Mouse (Mus musculus) liver, adult 2 months (tissue): ENCODE measurements at regions not wholly inside any gene's neighbourhood (a gene's known extent, or its start where the extent isn't known, plus 50 kb on each side); places are given as distances from the start of the nearest gene placed in this dataset.
A peak's percentile ranks its signal among the peaks of the same experiment; 100 is the strongest.

Source experiments
- DNase-seq: peaks from one replicate; pipeline ENCODE4 v3.0.0-alpha.2; 2011; ENCODE audit warnings: low read depth, low spot score; ENCODE audit errors: extremely low read depth
- H3K27ac ChIP-seq: fragments of 200-500 bp; replicated peaks from 2 replicates; pipeline ENCODE4 v1.5.1; 2012; ENCODE audit warnings: low read depth, mild to moderate bottlenecking, control low read depth, inconsistent platforms, low read length; ENCODE audit not compliant: insufficient read depth
- H3K27me3 ChIP-seq: fragments of 200-500 bp; 2 replicates; pipeline ENCODE4 v1.6.1; 2012; ENCODE audit warnings: mild to moderate bottlenecking, moderate library complexity, low read length, inconsistent platforms; ENCODE audit not compliant: control insufficient read depth, insufficient read depth
- H3K36me3 ChIP-seq: fragments of 200-500 bp; 2 replicates; pipeline ENCODE4 v1.6.1; 2012; ENCODE audit warnings: low read length, inconsistent platforms; ENCODE audit not compliant: control insufficient read depth, insufficient read depth
- H3K4me1 ChIP-seq: fragments of 200-500 bp; 2 replicates; pipeline ENCODE4 v1.6.1; 2011; ENCODE audit warnings: low read length; ENCODE audit not compliant: control insufficient read depth, insufficient read depth
- H3K4me3 ChIP-seq: fragments of 200-500 bp; 2 replicates; pipeline ENCODE4 v1.5.1; 2011; ENCODE audit warnings: low read depth, mild to moderate bottlenecking, control low read depth, low read length, moderate library complexity; ENCODE audit not compliant: insufficient read depth
- H3K79me2 ChIP-seq: fragments of 200-500 bp; 2 replicates; pipeline ENCODE4 v1.6.1; 2012; ENCODE audit warnings: inconsistent platforms, mild to moderate bottlenecking, low read length, moderate library complexity; ENCODE audit not compliant: control insufficient read depth, insufficient read depth
- H3K9ac ChIP-seq: fragments of 200-500 bp; 2 replicates; pipeline ENCODE4 v1.6.1; 2012; ENCODE audit warnings: low read depth, mild to moderate bottlenecking, control low read depth, inconsistent platforms, low read length
- CTCF ChIP-seq: fragments of 200-500 bp; IDR thresholded peaks from 2 replicates; pipeline ENCODE4 v1.5.1; 2011; ENCODE audit warnings: low read depth, low read length, control low read depth
- POLR2A ChIP-seq: fragments of 200-500 bp; IDR thresholded peaks from 2 replicates; pipeline ENCODE4 v1.6.1; 2011; ENCODE audit warnings: low read length, control low read depth; ENCODE audit not compliant: insufficient read depth; ENCODE audit errors: extremely low read depth
- WGBS: fragments of 180-500 bp; shearing (Covaris S2); methylation state at CpG from one replicate; pipeline ENCODE4 v1.1.7; 2018; 5-methylcytosine and 5-hydroxymethylcytosine counted together

- no peaks in the 10 kb centered on the region for H3K27me3 ChIP-seq
- H3K4me3 ChIP-seq, result no peak overlapping the region
- DNase-seq, result no peak
- 98% methylated on average over 5 of the region's 5 CpGs for WGBS
- H3K27ac ChIP-seq, result no peak overlapping the region
- no peak overlapping the region for H3K9ac ChIP-seq
- H3K36me3 ChIP-seq, result no peaks in the 10 kb centered on the region
- no peaks in the 10 kb centered on the region for H3K4me1 ChIP-seq
- H3K79me2 ChIP-seq, result no peaks in the 10 kb centered on the region
- TF ChIP-seq POLR2A, result no peak
Measured at GRCm38 (mm10) chr15:96204187-96204586, 83.1 kb upstream of the Arid2 start.

- TF ChIP-seq POLR2A (no peak), CTCF (no peak)
- DNase-seq, result no peak
- H3K4me3 ChIP-seq, result no peak overlapping the region
- no peaks in the 10 kb centered on the region for H3K36me3 ChIP-seq
- H3K27ac ChIP-seq, result no peak overlapping the region
- H3K4me1 ChIP-seq, result no peaks in the 10 kb centered on the region
- 80% methylated on average over 5 of the region's 5 CpGs for WGBS
- no peaks in the 10 kb centered on the region for H3K27me3 ChIP-seq
- no peaks in the 10 kb centered on the region for H3K79me2 ChIP-seq
- no peak overlapping the region for H3K9ac ChIP-seq
Measured at GRCm38 (mm10) chr15:96204623-96205022, 82.7 kb upstream of the Arid2 start.

- H3K36me3 ChIP-seq, result no peaks in the 10 kb centered on the region
- H3K79me2 ChIP-seq, result no peaks in the 10 kb centered on the region
- no peaks in the 10 kb centered on the region for H3K4me1 ChIP-seq
- no peak overlapping the region for H3K27ac ChIP-seq
- WGBS, result 86% methylated on average over 11 of the region's 11 CpGs
- DNase-seq, result peak; percentile 15
- H3K9ac ChIP-seq, result no peak overlapping the region
- TF ChIP-seq CTCF (no peak), POLR2A (no peak)
- H3K27me3 ChIP-seq, result no peaks in the 10 kb centered on the region
- H3K4me3 ChIP-seq, result no peak overlapping the region
Measured at GRCm38 (mm10) chr15:96210721-96211400, 76.5 kb upstream of the Arid2 start.

- Histone ChIP-seq H3K36me3 (no peaks in the 10 kb centered on the region), H3K4me3 (no peak overlapping the region), H3K4me1 (no peaks in the 10 kb centered on the region), H3K79me2 (no peaks in the 10 kb centered on the region), H3K9ac (no peak overlapping the region), H3K27me3 (no peaks in the 10 kb centered on the region), H3K27ac (no peak overlapping the region)
- no peak for DNase-seq
- no peak for TF ChIP-seq CTCF
- 87% methylated on average over 24 of the region's 24 CpGs for WGBS
Measured at GRCm38 (mm10) chr15:96213541-96214312, 73.6 kb upstream of the Arid2 start.

GRCm38 (mm10) chr15:96217896-96218295, 69.4 kb upstream of the Arid2 start:
- Histone ChIP-seq H3K36me3 (no peaks in the 10 kb centered on the region), H3K27me3 (no peaks in the 10 kb centered on the region), H3K4me1 (no peaks in the 10 kb centered on the region), H3K79me2 (no peaks in the 10 kb centered on the region), H3K9ac (no peak overlapping the region), H3K4me3 (no peak overlapping the region), H3K27ac (no peak overlapping the region)
- no peak for DNase-seq
- 93% methylated on average over 15 of the region's 15 CpGs for WGBS
- TF ChIP-seq POLR2A (no peak), CTCF (no peak)

DNA sequence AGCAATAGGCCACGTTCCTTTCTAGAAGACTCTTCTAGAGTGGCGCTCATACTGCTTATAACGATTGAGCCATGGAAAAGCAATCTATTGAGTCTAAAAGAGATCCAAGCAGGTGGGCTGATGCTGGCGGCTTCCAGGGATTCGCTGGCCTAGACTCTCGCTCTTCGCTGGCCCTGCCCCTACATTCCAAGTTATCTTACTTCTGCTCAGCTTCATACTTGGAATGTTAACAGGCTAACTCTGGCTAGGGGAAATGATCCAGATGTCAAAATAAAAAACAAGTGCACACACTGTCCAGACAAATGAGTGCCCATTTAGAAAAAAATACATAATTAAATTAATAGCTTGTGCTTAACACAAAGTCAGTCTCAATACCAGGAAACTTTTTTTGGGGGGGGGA, 67.6 kb upstream of the Arid2 start:
- DNase-seq, result no peak
- Histone ChIP-seq H3K36me3 (no peaks in the 10 kb centered on the region), H3K79me2 (no peaks in the 10 kb centered on the region), H3K27ac (no peak overlapping the region), H3K4me3 (no peak overlapping the region), H3K27me3 (no peaks in the 10 kb centered on the region), H3K9ac (no peak overlapping the region), H3K4me1 (no peaks in the 10 kb centered on the region)
- TF ChIP-seq CTCF (no peak), POLR2A (no peak)
- WGBS, result 81% methylated on average over 7 of the region's 7 CpGs
